In the genomic region with DNA sequence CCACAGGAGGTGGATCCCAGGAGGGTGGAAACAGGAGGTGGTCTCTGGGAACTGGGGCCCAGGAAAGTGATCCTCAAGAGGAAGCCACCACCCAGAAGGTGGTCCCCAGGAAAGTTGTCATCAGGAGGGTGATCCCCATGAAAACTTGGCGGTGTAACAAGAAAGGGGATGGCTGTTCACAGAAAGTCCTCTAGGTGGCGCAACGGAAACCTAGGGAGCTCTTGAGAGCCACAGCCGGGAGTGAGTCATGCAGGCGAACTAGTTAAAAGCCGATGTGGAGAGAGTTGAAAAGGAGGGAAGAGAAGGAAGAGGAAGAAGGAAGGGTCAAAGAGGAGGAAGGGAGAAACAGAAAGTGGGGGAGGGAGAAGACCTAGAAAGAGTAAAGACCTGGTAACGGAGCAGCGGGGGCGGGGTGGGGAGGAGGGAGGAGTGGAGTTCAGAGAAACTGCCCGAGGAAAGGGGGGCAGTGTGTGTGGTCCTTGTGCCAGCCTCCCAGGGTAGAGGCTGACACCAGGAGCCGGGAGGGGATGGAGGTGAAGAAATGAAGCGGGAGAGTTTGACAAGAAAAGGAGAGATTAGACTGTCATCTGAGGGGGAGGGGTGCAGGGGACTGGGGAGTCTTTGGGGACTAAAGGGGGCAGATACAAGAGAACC, we compare ENCODE assay signal across 7 mouse cellular contexts. TPM values are rescaled to one million over a fixed set of nuclear protein-coding genes. Genes with fewer than 3 reads are reported as not detected.
DNase-seq lines count a peak whose midpoint lies in the region; ATAC-seq lines count a peak whose summit lies in the region.

No protein-coding gene starts in this region.

- peak; percentile 78 for DNase-seq in adrenal gland, adult 2 months
- peak; percentile 91 for DNase-seq in embryo, embryonic 11 days
- peak; percentile 61 to 69 for DNase-seq in gastrocnemius, postnatal 36 days
- DNase-seq in intestine, embryonic 14.5 days (ENCODE audit: low spot score): peak; percentile 87
- DNase-seq in left cerebral cortex, postnatal 14 days (ENCODE audit: low spot score in 2 of 2): peak; percentile 76 to 83
- DNase-seq in right cerebral cortex, postnatal 10 days (ENCODE audit: low spot score in 2 of 2): peak; percentile 68 to 81

- H3K27me3 ChIP-seq in intestine, embryonic 14.5 days (replicated peaks; ENCODE audit: control insufficient read depth, insufficient read depth, low read length): no peaks in the 10 kb centered on the region

- H3K9ac ChIP-seq in intestine, embryonic 14.5 days (ENCODE audit: low read length): peak overlapping the region; percentile 34

- peaks cover 27% of the 10 kb centered on the region for H3K4me1 ChIP-seq in intestine, embryonic 14.5 days (replicated peaks; ENCODE audit: control insufficient read depth, insufficient read depth, low read length)

- intact Hi-C loops in gastrocnemius, postnatal 36 days (cut with DNase I): no loop called here
- intact Hi-C loops in left cerebral cortex, postnatal 14 days (cut with DNase I): loop anchor here (5.0 kb wide), 1 partner anchor 511 kb away; no protein-coding TSS in a partner anchor

- no peak overlapping the region for H3K27ac ChIP-seq in intestine, embryonic 14.5 days (ENCODE audit: low read depth)

- 2% methylated on average over 12 of the region's 12 CpGs for whole genome bisulfite sequencing in intestine, embryonic 14.5 days

- H3K4me2 ChIP-seq in intestine, embryonic 14.5 days (ENCODE audit: low read length): peak overlapping the region; percentile 54

- ATAC-seq in intestine, embryonic 14.5 days (replicated peaks; ENCODE audit: low FRiP score, low TSS enrichment, low read depth): no peak
- 0 out of 2 replicates have a peak, but pooled peaks have one; percentile 27 for ATAC-seq in megakaryocyte-erythroid progenitor cell, adult 5-6 weeks (replicated peaks; ENCODE audit: low FRiP score, low TSS enrichment, poor library complexity, severe bottlenecking)

- H3K36me3 ChIP-seq in intestine, embryonic 14.5 days (ENCODE audit: control insufficient read depth, insufficient read depth, low read length): no peaks in the 10 kb centered on the region

- peak overlapping the region; percentile 31 for H3K4me3 ChIP-seq in intestine, embryonic 14.5 days (ENCODE audit: low read depth, low read length)

- no peaks in the 10 kb centered on the region for H3K9me3 ChIP-seq in intestine, embryonic 14.5 days (ENCODE audit: control insufficient read depth, low read length)

RNA-seq across cellular contexts. Expression of gene Ssr1, which starts 30.5 kb away (rescaled TPM):
- total RNA-seq in adrenal gland, adult 2 months (2021): 100 to 1,000 TPM; 138 to 209 TPM
- 3.9 and 5.6 TPM in 2 replicates for polyA plus RNA-seq in adrenal gland, adult 2 months (2012; rRNA removed)
- total RNA-seq in gastrocnemius, postnatal 36 days (2021): 10 to 100 TPM; 55.2 to 58.5 TPM
- polyA plus RNA-seq in intestine, embryonic 14.5 days (2014; fragmentation: Nextera tagmentation; extraction: Ambion mirVana): 121 and 124 TPM in 2 replicates
- total RNA-seq in left cerebral cortex, postnatal 14 days (2021): 10 to 100 TPM; 82.2 to 87.8 TPM
- 58.6 and 105 TPM in 2 replicates for total RNA-seq in megakaryocyte-erythroid progenitor cell, adult 5-6 weeks (2014; fragmentation: Nextera tagmentation)
- 104 and 158 TPM in 2 replicates for total RNA-seq in megakaryocyte-erythroid progenitor cell, adult 5-6 weeks (2017)
